Mouse (Mus musculus): ENCODE data around the gene Zfp968. TPM values are rescaled to one million over a fixed set of nuclear protein-coding genes. Genes with fewer than 3 reads are reported as not detected.
"Not testable (repeated sequence)": the region's sequence is repeated elsewhere in the genome, so short reads cannot be mapped to it uniquely, and the experiment has no call there.

Zfp968 gene
- 4.3 and 5.1 TPM in 2 replicates for polyA plus RNA-seq (2014; fragmentation: Nextera tagmentation; extraction: Ambion mirVana)

DNA sequence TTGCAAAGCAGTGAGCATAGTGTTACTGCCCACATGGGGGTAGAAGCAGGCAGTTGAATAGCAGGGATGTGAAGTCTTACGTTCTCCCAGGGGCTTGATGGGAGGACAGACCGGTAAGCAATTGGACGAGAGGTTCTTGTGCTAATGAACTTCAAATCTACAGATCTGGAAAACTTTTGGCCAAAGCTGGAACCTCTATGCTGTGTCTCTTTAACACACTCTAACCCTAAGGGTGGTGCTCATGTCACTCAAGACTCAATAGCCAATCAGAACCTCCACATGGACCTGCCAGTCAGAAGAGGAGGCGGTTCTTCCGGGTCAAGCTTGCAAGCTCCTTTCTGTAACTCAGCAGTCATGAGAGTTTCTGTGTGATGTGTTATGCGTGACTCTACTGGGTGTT is at the start of gene Zfp968:
TSS of gene Zfp968 (plus strand) at position 301 of the 400 bp plus-strand sequence.
- ATAC-seq (replicated peaks; ENCODE audit: low FRiP score); H3K27me3 ChIP-seq (replicated peaks; ENCODE audit: control insufficient read depth, insufficient read depth, low read length); H3K27ac ChIP-seq (ENCODE audit: low read depth, low read length); H3K9me3 ChIP-seq (ENCODE audit: control insufficient read depth, low read length); H3K4me1 ChIP-seq (replicated peaks; ENCODE audit: control insufficient read depth, insufficient read depth, low read length); H3K4me2 ChIP-seq; DNase-seq (ENCODE audit: low spot score); H3K36me3 ChIP-seq (ENCODE audit: control insufficient read depth, insufficient read depth, low read length); H3K4me3 ChIP-seq (ENCODE audit: low read depth, low read length); H3K9ac ChIP-seq (ENCODE audit: low read depth, low read length): not testable (repeated sequence)
- WGBS, result no CpG with 5 or more reads among the region's 6 CpGs

DNA sequence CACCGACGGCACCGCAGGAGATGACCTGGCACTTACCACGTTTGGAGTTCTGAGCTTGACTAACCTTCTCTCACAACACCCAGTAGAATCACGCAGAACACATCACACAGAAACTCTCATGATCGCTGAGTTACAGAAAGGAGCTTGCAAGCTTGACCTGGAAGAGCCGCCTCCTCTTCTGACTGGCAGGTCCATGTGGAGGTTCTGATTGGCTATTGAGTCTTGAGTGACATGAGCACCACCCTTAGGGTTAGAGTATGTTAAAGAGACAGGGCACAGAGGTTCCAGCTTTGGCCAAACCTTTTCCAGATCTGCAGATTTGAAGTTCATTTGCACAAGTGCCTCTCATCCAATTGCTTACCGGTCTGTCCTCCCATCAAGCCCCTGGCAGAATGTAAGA is 34.1 kb upstream of the Zfp968 start, which contains the start of gene Gm4631:
TSS of gene Gm4631 (minus strand) at position 101 of the 400 bp plus-strand sequence.
- H3K9ac ChIP-seq (ENCODE audit: low read depth, low read length); H3K27ac ChIP-seq (ENCODE audit: low read depth, low read length); H3K9me3 ChIP-seq (ENCODE audit: control insufficient read depth, low read length); ATAC-seq (replicated peaks; ENCODE audit: low FRiP score); H3K4me1 ChIP-seq (replicated peaks; ENCODE audit: control insufficient read depth, insufficient read depth, low read length); H3K27me3 ChIP-seq (replicated peaks; ENCODE audit: control insufficient read depth, insufficient read depth, low read length); H3K36me3 ChIP-seq (ENCODE audit: control insufficient read depth, insufficient read depth, low read length); H3K4me2 ChIP-seq; H3K4me3 ChIP-seq (ENCODE audit: low read depth, low read length); DNase-seq (ENCODE audit: low spot score): not testable (repeated sequence)
- no CpG with 5 or more reads among the region's 8 CpGs for WGBS

Other genes with a start within 250 kb of the Zfp968 start
- 3.8 and 4.0 TPM in 2 replicates for gene Gm14399, start 230.4 kb upstream of the Zfp968 start, polyA plus RNA-seq (2014; fragmentation: Nextera tagmentation; extraction: Ambion mirVana)
- 0.21 and 0.51 TPM in 2 replicates for gene Gm14443, start 196.6 kb upstream of the Zfp968 start, polyA plus RNA-seq (2014; fragmentation: Nextera tagmentation; extraction: Ambion mirVana)
- gene Gm14391, start 165.5 kb upstream of the Zfp968 start, polyA plus RNA-seq (2014; fragmentation: Nextera tagmentation; extraction: Ambion mirVana), result 5.1 and 5.2 TPM in 2 replicates
- 0.18 and 4.3 TPM in 2 replicates for gene Gm14440, start 97.3 kb upstream of the Zfp968 start, polyA plus RNA-seq (2014; fragmentation: Nextera tagmentation; extraction: Ambion mirVana)
- gene Gm4631, start 34.2 kb upstream of the Zfp968 start, polyA plus RNA-seq (2014; fragmentation: Nextera tagmentation; extraction: Ambion mirVana), result 16.8 and 17.6 TPM in 2 replicates
- gene Gm4724, start 63.4 kb downstream of the Zfp968 start, polyA plus RNA-seq (2014; fragmentation: Nextera tagmentation; extraction: Ambion mirVana), result 4.7 and 6.5 TPM in 2 replicates
- gene Zfp965, start 97.5 kb downstream of the Zfp968 start, polyA plus RNA-seq (2014; fragmentation: Nextera tagmentation; extraction: Ambion mirVana), result 4.7 and 4.8 TPM in 2 replicates

All from liver, embryonic 11.5 days (tissue).